Mouse (Mus musculus) ES-E14 (cell line): ENCODE measurements around the gene Ccdc96. TPM values are rescaled to one million over a fixed set of nuclear protein-coding genes. Genes with fewer than 3 reads are reported as not detected.

ENCODE experiments used
- DNase-seq: peaks from one replicate; pipeline ENCODE4 v3.0.0-alpha.2; 2013; ENCODE audit warnings: low read depth, low spot score
- H3K27ac ChIP-seq: 2 replicates; pipeline ENCODE4 v1.5.1; 2012; ENCODE audit warnings: low read depth, mild to moderate bottlenecking, low read length, moderate library complexity, mixed read lengths; ENCODE audit not compliant: poor library complexity, insufficient read depth, severe bottlenecking
- H3K36me3 ChIP-seq: 2 replicates; pipeline ENCODE4 v1.6.1; 2012; ENCODE audit warnings: mild to moderate bottlenecking, low read length, moderate library complexity, mixed read lengths; ENCODE audit not compliant: control insufficient read depth, poor library complexity, insufficient read depth, severe bottlenecking
- H3K4me1 ChIP-seq, 2 experiments: fragments of 150-350 bp in 1 of 2; sonication (generic) in 1 of 2; 2 replicates each; pipeline ENCODE4 v1.6.1; 2012; ENCODE audit warnings: low read length in 2 of 2, mild to moderate bottlenecking in 1 of 2, mixed read lengths in 1 of 2; ENCODE audit not compliant: control insufficient read depth in 2 of 2, insufficient read depth in 2 of 2, poor library complexity in 1 of 2
- H3K4me3 ChIP-seq, 2 experiments: fragments of 150-350 bp in 1 of 2; sonication (generic) in 1 of 2; 2 replicates each; pipeline ENCODE4 v1.5.1; 2012; ENCODE audit warnings: low read length in 2 of 2, low read depth in 1 of 2, mild to moderate bottlenecking in 1 of 2, mixed read lengths in 1 of 2; ENCODE audit not compliant: insufficient read depth in 1 of 2, poor library complexity in 1 of 2, severe bottlenecking in 1 of 2
- H3K9ac ChIP-seq: 2 replicates; pipeline ENCODE4 v1.6.1; 2012; ENCODE audit warnings: low read depth, mild to moderate bottlenecking, low read length, mixed read lengths; ENCODE audit not compliant: poor library complexity, insufficient read depth, severe bottlenecking
- H3K9me3 ChIP-seq: fragments of 150-350 bp; sonication (generic); 2 replicates; pipeline ENCODE4 v1.6.1; 2012; ENCODE audit warnings: low read depth, mild to moderate bottlenecking, low read length; ENCODE audit not compliant: control insufficient read depth, insufficient read depth
- CHD2 ChIP-seq: IDR thresholded peaks from 2 replicates; pipeline ENCODE4 v1.6.1; 2014; ENCODE audit warnings: mild to moderate bottlenecking, low read depth, low read length, inconsistent platforms
- HCFC1 ChIP-seq: IDR thresholded peaks from 2 replicates; pipeline ENCODE4 v1.6.1; 2012; ENCODE audit warnings: low read length, inconsistent platforms, borderline replicate concordance; ENCODE audit not compliant: insufficient read depth
- MAFK ChIP-seq: IDR thresholded peaks from 2 replicates; pipeline ENCODE4 v1.6.1; 2014; ENCODE audit warnings: mild to moderate bottlenecking, low read depth, low read length, inconsistent platforms; ENCODE audit not compliant: insufficient read depth
- ZC3H11A ChIP-seq: IDR thresholded peaks from 2 replicates; pipeline ENCODE4 v1.6.1; 2012; ENCODE audit warnings: low read depth, mild to moderate bottlenecking, inconsistent platforms, low read length, borderline replicate concordance
- ZNF384 ChIP-seq: IDR thresholded peaks from 2 replicates; pipeline ENCODE4 v1.6.1; 2012; ENCODE audit warnings: low read depth, low read length, inconsistent platforms
- in situ Hi-C, 2 experiments: fragments of 600-800 bp; cut with MboI; formaldehyde crosslinking; loops; one replicate each; pipeline ENCODE4 v1.15.1; 2025; ENCODE audit warnings: low sequenced_read_pairs in 2 of 2, inconsistent platforms in 1 of 2; ENCODE audit not compliant: unreplicated experiment in 2 of 2
- total RNA-seq: library from RNA; depleted of rRNA; stranded (reverse); fragments of 300-350 nt; gene quantifications from 2 replicates; pipeline ENCODE4 v1.2.3, GENCODE M21; 2012

The Ccdc96 gene
- total RNA-seq, 1 experiment = 1.0 TPM

- Histone ChIP-seq H3K4me3 (no peak overlapping the region), H3K4me1 (peaks cover 0 to 3% of the 10 kb centered on the region in 2 experiments; a peak in 1 of 4 replicates), H3K27ac (no peak overlapping the region), H3K9me3 (no peaks in the 10 kb centered on the region), H3K9ac (no peak overlapping the region), H3K36me3 (no peaks in the 10 kb centered on the region)
- TF ChIP-seq MAFK (no peak), HCFC1 (no peak), ZNF384 (no peak), ZC3H11A (no peak), CHD2 (no peak)
- no peak for DNase-seq
- in situ Hi-C loops = loop anchor here (5.0 to 10.0 kb wide), 2 partner anchors 122 to 284 kb away; partner anchors contain the start of gene Bloc1s4 (in 2 of the 2)
Observed at GRCm38 (mm10) chr5:36460712-36461111, 23.7 kb upstream of the Ccdc96 start.

GRCm38 (mm10) chr5:36461231-36461630 is 23.2 kb upstream of the Ccdc96 start:
- H3K9me3 ChIP-seq = no peaks in the 10 kb centered on the region
- H3K9ac ChIP-seq = no peak overlapping the region
- H3K36me3 ChIP-seq = no peaks in the 10 kb centered on the region

GRCm38 (mm10) chr5:36462810-36463209 is 21.6 kb upstream of the Ccdc96 start:
- no peak overlapping the region for H3K4me3 ChIP-seq
- no peaks in the 10 kb centered on the region for H3K9me3 ChIP-seq
- H3K36me3 ChIP-seq = no peaks in the 10 kb centered on the region
- H3K27ac ChIP-seq = no peak overlapping the region
- H3K4me1 ChIP-seq = peaks cover 0 to 3% of the 10 kb centered on the region in 2 experiments; a peak in 1 of 4 replicates
- in situ Hi-C loops = loop anchor here (5.0 to 10.0 kb wide), 2 partner anchors 119 to 282 kb away; partner anchors contain the start of gene Bloc1s4 (in 2 of the 2)
- DNase-seq = peak; percentile 76
- TF ChIP-seq ZC3H11A = peak; percentile 82; the same call in 1 of the 2 replicates
- no peak for TF ChIP-seq CHD2
- 0 out of 2 replicates have a peak, but pooled peaks have one; percentile 25 for TF ChIP-seq ZNF384
- H3K9ac ChIP-seq = no peak overlapping the region

More at GRCm38 (mm10) chr5:36461231-36461630, 23.2 kb upstream of the Ccdc96 start:
- no peak for DNase-seq
- H3K4me3 ChIP-seq = no peak overlapping the region
- in situ Hi-C loops = loop anchor here (5.0 to 10.0 kb wide), 2 partner anchors 121 to 284 kb away; partner anchors contain the start of gene Bloc1s4 (in 2 of the 2)
- no peak for TF ChIP-seq MAFK
- no peak for TF ChIP-seq ZC3H11A
- no peak for TF ChIP-seq HCFC1
- TF ChIP-seq CHD2 = no peak
- no peak for TF ChIP-seq ZNF384
- H3K4me1 ChIP-seq = peaks cover 0 to 3% of the 10 kb centered on the region in 2 experiments; a peak in 1 of 4 replicates
- no peak overlapping the region for H3K27ac ChIP-seq

- H3K4me1 ChIP-seq = peaks cover 0 to 3% of the 10 kb centered on the region in 2 experiments; a peak in 1 of 4 replicates
- DNase-seq = no peak
- H3K4me3 ChIP-seq = no peak overlapping the region
- H3K36me3 ChIP-seq = no peaks in the 10 kb centered on the region
- H3K27ac ChIP-seq = no peak overlapping the region
- no peak overlapping the region for H3K9ac ChIP-seq
- H3K9me3 ChIP-seq = no peaks in the 10 kb centered on the region
- in situ Hi-C loops = loop anchor here (5.0 to 10.0 kb wide), 2 partner anchors 119 to 281 kb away; partner anchors contain the start of gene Bloc1s4 (in 2 of the 2)
- TF ChIP-seq ZNF384 (no peak), MAFK (no peak), ZC3H11A (no peak), HCFC1 (no peak), CHD2 (no peak)
Observed at GRCm38 (mm10) chr5:36463391-36463790, 21.0 kb upstream of the Ccdc96 start.
